11 mouse cellular contexts compared by ENCODE assay signal in genomic region chr2:5706618-5707017, GRCm38 (mm10). TPM values are rescaled to one million over a fixed set of nuclear protein-coding genes. Genes with fewer than 3 reads are reported as not detected.
A peak's percentile ranks its signal among the peaks of the same experiment; 100 is the strongest.
DNase-seq lines count a peak whose midpoint lies in the region; ATAC-seq and TF ChIP-seq lines count a peak whose summit lies in the region.
"Had no signal": no experiment of that assay in that cellular context is flagged by ENCODE, and none has a peak within 500 bp of the region (broad histone marks: within the 10 kb centered on the region; RNA-seq: fewer than 3 reads in every experiment).

No protein-coding gene starts in this region.

- H3K9me3 ChIP-seq in kidney, postnatal 0 days (replicated peaks; ENCODE audit: low read length): no peaks in the 10 kb centered on the region
- no peaks in the 10 kb centered on the region for H3K9me3 ChIP-seq in heart, embryonic 11.5 days (replicated peaks; ENCODE audit: control insufficient read depth, low read length)
- H3K9me3 ChIP-seq in embryonic facial prominence, embryonic 10.5 days: no peaks in the 10 kb centered on the region
- H3K9me3 ChIP-seq: neural tube, embryonic 12.5 days had no signal

- H3K4me3 ChIP-seq in kidney, postnatal 0 days (replicated peaks; ENCODE audit: low read depth, low read length): no peak overlapping the region
- H3K4me3 ChIP-seq in cerebellum, adult 2 months (replicated peaks; ENCODE audit: insufficient read depth, low read depth, low read length): no peak overlapping the region
- no peak overlapping the region for H3K4me3 ChIP-seq in heart, embryonic 11.5 days (ENCODE audit: low read depth, low read length)
- no peak overlapping the region for H3K4me3 ChIP-seq in embryonic facial prominence, embryonic 10.5 days
- H3K4me3 ChIP-seq: neural tube, embryonic 12.5 days had no signal

- H3K4me1 ChIP-seq in kidney, postnatal 0 days (replicated peaks; ENCODE audit: insufficient read depth, low read length): no peaks in the 10 kb centered on the region
- H3K4me1 ChIP-seq in cerebellum, adult 2 months (ENCODE audit: control insufficient read depth, insufficient read depth, low read length): peaks cover 14% of the 10 kb centered on the region
- no peaks in the 10 kb centered on the region for H3K4me1 ChIP-seq in heart, embryonic 11.5 days (ENCODE audit: control insufficient read depth, insufficient read depth, low read length)
- H3K4me1 ChIP-seq in embryonic facial prominence, embryonic 10.5 days: no peaks in the 10 kb centered on the region
- H3K4me1 ChIP-seq: neural tube, embryonic 12.5 days had no signal

- H3K27me3 ChIP-seq in kidney, postnatal 0 days (ENCODE audit: insufficient read depth, low read length): no peaks in the 10 kb centered on the region
- H3K27me3 ChIP-seq in cerebellum, adult 2 months (ENCODE audit: control insufficient read depth, insufficient read depth, low read length): no peaks in the 10 kb centered on the region
- no peaks in the 10 kb centered on the region for H3K27me3 ChIP-seq in splenic B cell, adult 2 months (ENCODE audit: control insufficient read depth, insufficient read depth, low read length, poor library complexity, severe bottlenecking)
- H3K27me3 ChIP-seq in heart, embryonic 11.5 days (ENCODE audit: control insufficient read depth, insufficient read depth, low read length): no peaks in the 10 kb centered on the region
- H3K27me3 ChIP-seq in embryonic facial prominence, embryonic 10.5 days (replicated peaks; ENCODE audit: low read depth, poor library complexity, severe bottlenecking): peaks cover 14% of the 10 kb centered on the region

- H3K27ac ChIP-seq in kidney, postnatal 0 days: no peak overlapping the region
- H3K27ac ChIP-seq in cerebellum, adult 2 months (ENCODE audit: insufficient read depth, low read length): no peak overlapping the region; the same call in 1 of the 2 replicates
- H3K27ac ChIP-seq in heart, embryonic 11.5 days (ENCODE audit: low read depth, low read length): no peak overlapping the region
- no peak overlapping the region for H3K27ac ChIP-seq in embryonic facial prominence, embryonic 10.5 days (replicated peaks)
- H3K27ac ChIP-seq: neural tube, embryonic 12.5 days had no signal

- ATAC-seq in kidney, postnatal 0 days (replicated peaks; ENCODE audit: low FRiP score, low read depth): no peak
- no peak for ATAC-seq in heart, embryonic 11.5 days (replicated peaks; ENCODE audit: insufficient number of reproducible peaks, low FRiP score, low TSS enrichment)

- peak; percentile 17; the same call in 1 of the 2 replicates for TF ChIP-seq CTCF in kidney, postnatal 0 days (IDR thresholded peaks at IDR 0.05; ENCODE audit: low read depth)
- TF ChIP-seq CTCF in cerebellum, adult 2 months (IDR thresholded peaks at IDR 0.05; ENCODE audit: borderline replicate concordance, insufficient read depth, low read depth, low read length): no peak

- TF ChIP-seq POLR2A in cerebellum, adult 2 months (IDR thresholded peaks at IDR 0.05; ENCODE audit: borderline replicate concordance, insufficient read depth, low read length): no peak

- DNase-seq in kidney, postnatal 0 days (ENCODE audit: low spot score): no peak
- no peak for DNase-seq in kidney, postnatal 25 days
- DNase-seq in CD4-positive, CD25-positive, alpha-beta regulatory T cell, adult 2 months (ENCODE audit: low read depth, low spot score): peak; percentile 54
- DNase-seq in cerebellum, adult 2 months: peak; percentile 55 to 76
- DNase-seq in splenic B cell, adult 2 months (ENCODE audit: low read depth, low spot score): peak; percentile 40
- no peak for DNase-seq in embryonic facial prominence, embryonic 10.5 days (ENCODE audit: low spot score)
- no peak for DNase-seq in ovary, postnatal 10 days (ENCODE audit: low spot score)
- DNase-seq: gastrocnemius, postnatal 36 days; heart, postnatal 4 days had no signal

- H3K9ac ChIP-seq in kidney, postnatal 0 days (ENCODE audit: low read depth, low read length): no peak overlapping the region
- H3K9ac ChIP-seq in heart, embryonic 11.5 days (ENCODE audit: low read depth, low read length): no peak overlapping the region
- H3K9ac ChIP-seq: neural tube, embryonic 12.5 days had no signal

- 73% methylated on average over 4 of the region's 4 CpGs for WGBS in kidney, postnatal 0 days
- WGBS in cerebellum, adult 2 months: 12% methylated on average over 4 of the region's 4 CpGs
- 64% methylated on average over 4 of the region's 4 CpGs for whole genome bisulfite sequencing in heart, embryonic 11.5 days (ENCODE audit: insufficient replicate concordance)
- WGBS in embryonic facial prominence, embryonic 10.5 days: 83% methylated on average over 4 of the region's 4 CpGs

- H3K4me2 ChIP-seq in kidney, postnatal 0 days (ENCODE audit: low read length): no peak overlapping the region
- H3K4me2 ChIP-seq in heart, embryonic 11.5 days: no peak overlapping the region
- H3K4me2 ChIP-seq: neural tube, embryonic 12.5 days had no signal

- no peaks in the 10 kb centered on the region for H3K36me3 ChIP-seq in kidney, postnatal 0 days (ENCODE audit: insufficient read depth, low read length)
- H3K36me3 ChIP-seq in splenic B cell, adult 2 months (ENCODE audit: control insufficient read depth, insufficient read depth, low read length, poor library complexity, severe bottlenecking): no peaks in the 10 kb centered on the region
- no peaks in the 10 kb centered on the region for H3K36me3 ChIP-seq in heart, embryonic 11.5 days (ENCODE audit: control insufficient read depth, insufficient read depth, low read length)
- no peaks in the 10 kb centered on the region for H3K36me3 ChIP-seq in embryonic facial prominence, embryonic 10.5 days (replicated peaks)
- H3K36me3 ChIP-seq: neural tube, embryonic 12.5 days had no signal

RNA-seq across cellular contexts. Expression of gene Camk1d, which starts 7.7 kb away (rescaled TPM):
- 1.2 and 1.5 TPM in 2 replicates for polyA plus RNA-seq in kidney, postnatal 0 days (2015; fragmentation: Nextera tagmentation; extraction: Ambion mirVana)
- polyA plus RNA-seq in cerebellum, adult 2 months (2012; rRNA removed): 25.3 and 25.6 TPM in 2 replicates
- 1.4 and 2.9 TPM in 2 replicates for polyA plus RNA-seq in heart, embryonic 11.5 days (2014; fragmentation: Nextera tagmentation; extraction: Ambion mirVana)
- 0.59 and 0.74 TPM in 2 replicates for polyA plus RNA-seq in embryonic facial prominence, embryonic 10.5 days (2016; fragmentation: Nextera tagmentation; extraction: Ambion mirVana)

Comparison
In these comparisons a context has a peak if more than half of its experiments do, and no peak if none do; other contexts are left out.
1. DNase-seq: peak in CD4-positive, CD25-positive, alpha-beta regulatory T cell, adult 2 months (single experiment), cerebellum, adult 2 months (2 of 2) and splenic B cell, adult 2 months (single experiment); none in kidney, postnatal 0 days (single experiment), kidney, postnatal 25 days (0 of 2), embryonic facial prominence, embryonic 10.5 days (single experiment) and ovary, postnatal 10 days (single experiment).